Mouse (Mus musculus) neural tube, embryonic 12.5 days (tissue): ENCODE results near the gene Eps15l1. TPM values are rescaled to one million over a fixed set of nuclear protein-coding genes. Genes with fewer than 3 reads are reported as not detected.

ENCODE experiments used
- ATAC-seq: fragments of 200-750 bp; cut with Nextera tagmentation; 2 replicates; pipeline ENCODE4 v1.8.0; 2017; ENCODE audit warnings: low read depth, mild to moderate bottlenecking, moderate TSS enrichment, moderate library complexity; ENCODE audit not compliant: low FRiP score
- H3K27ac ChIP-seq: fragments of 300-500 bp; sonication (generic); 2 replicates; pipeline ENCODE4 v1.5.1; 2016
- H3K27me3 ChIP-seq: fragments of 300-500 bp; sonication (generic); replicated peaks from 2 replicates; pipeline ENCODE4 v1.6.1; 2016; ENCODE audit warnings: mild to moderate bottlenecking
- H3K36me3 ChIP-seq: fragments of 300-500 bp; sonication (generic); 2 replicates; pipeline ENCODE4 v1.6.1; 2016; ENCODE audit warnings: mild to moderate bottlenecking
- H3K4me1 ChIP-seq: fragments of 300-500 bp; sonication (generic); 2 replicates; pipeline ENCODE4 v1.6.1; 2016
- H3K4me2 ChIP-seq: fragments of 300-500 bp; sonication (generic); replicated peaks from 2 replicates; pipeline ENCODE4 v1.6.1; 2016; ENCODE audit warnings: mild to moderate bottlenecking
- H3K4me3 ChIP-seq: fragments of 300-500 bp; sonication (generic); 2 replicates; pipeline ENCODE4 v1.5.1; 2016
- H3K9ac ChIP-seq: fragments of 300-500 bp; sonication (generic); 2 replicates; pipeline ENCODE4 v1.6.1; 2016; ENCODE audit warnings: mild to moderate bottlenecking
- H3K9me3 ChIP-seq: fragments of 300-500 bp; sonication (generic); 2 replicates; pipeline ENCODE4 v1.6.1; 2016; ENCODE audit warnings: mild to moderate bottlenecking
- WGBS: fragments of 180-500 bp; shearing (Covaris S2); methylation state at CpG from one replicate; pipeline ENCODE4 v1.1.7; 2016; 5-methylcytosine and 5-hydroxymethylcytosine counted together
- microRNA-seq: library from miRNA; unstranded; fragments of <30 nt; microRNA quantifications from one replicate; pipeline ENCODE4, GENCODE M21; 2017
- polyA plus RNA-seq: library from polyadenylated mRNA; unstranded; fragments of >200 nt; fragmentation: Nextera tagmentation; extraction: Ambion mirVana; gene quantifications from 2 replicates; pipeline ENCODE4 v1.2.1, GENCODE M21; 2016

Eps15l1 gene
- polyA plus RNA-seq, 1 experiment from 2014 or later = 74.0 TPM

DNA sequence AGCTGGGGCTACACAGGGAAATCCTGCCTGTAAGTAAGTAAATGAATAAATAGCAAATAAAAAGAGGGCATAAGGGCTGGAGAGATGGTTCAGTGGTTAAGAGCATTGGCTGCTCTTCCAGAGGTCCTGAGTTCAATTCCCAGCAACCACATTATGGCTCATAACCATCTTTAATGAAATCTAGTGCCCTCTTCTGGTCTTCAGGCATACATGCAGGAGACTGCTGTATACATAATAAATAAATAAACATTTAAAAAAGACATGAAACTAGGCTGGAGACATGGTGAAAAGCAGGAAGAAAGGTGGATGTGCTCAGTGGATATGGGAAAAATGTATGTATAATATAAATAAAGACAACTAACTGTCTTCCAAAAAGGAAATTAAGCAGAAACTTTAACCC is 128.0 kb downstream of the Eps15l1 start:
- no peaks in the 10 kb centered on the region for H3K9me3 ChIP-seq

GRCm38 (mm10) chr8:72291104-72291503 is 130.2 kb downstream of the Eps15l1 start:
- no peak for ATAC-seq
- no peak overlapping the region for H3K27ac ChIP-seq
- no peaks in the 10 kb centered on the region for H3K27me3 ChIP-seq
- no peak overlapping the region for H3K4me3 ChIP-seq
- H3K4me1 ChIP-seq = no peaks in the 10 kb centered on the region
- H3K9ac ChIP-seq = no peak overlapping the region
- no peaks in the 10 kb centered on the region for H3K36me3 ChIP-seq
- no peaks in the 10 kb centered on the region for H3K9me3 ChIP-seq
- H3K4me2 ChIP-seq = no peak overlapping the region
- WGBS = 85% methylated on average over 2 of the region's 2 CpGs

More for the DNA sequence above, 128.0 kb downstream of the Eps15l1 start:
- no peak overlapping the region for H3K4me3 ChIP-seq
- no peaks in the 10 kb centered on the region for H3K36me3 ChIP-seq
- no peak overlapping the region for H3K4me2 ChIP-seq
- H3K27me3 ChIP-seq = no peaks in the 10 kb centered on the region
- H3K27ac ChIP-seq = no peak overlapping the region
- H3K9ac ChIP-seq = no peak overlapping the region
- no peak for ATAC-seq
- H3K4me1 ChIP-seq = no peaks in the 10 kb centered on the region

Small RNAs within 50 kb of the gene (microRNA-seq; reads per million reads assigned to microRNA genes)
- gene Mir7068 = 1.7 reads per million

Other genes starting within 250 kb of the Eps15l1 start
- gene Hsh2d, start 231.8 kb downstream of the Eps15l1 start, polyA plus RNA-seq = 0.22 TPM in 1 of 2 replicates, not detected in the other
- gene Cib3, start 208.6 kb downstream of the Eps15l1 start, polyA plus RNA-seq = not detected in 2 replicates
- gene Gm11034, start 207.8 kb downstream of the Eps15l1 start, polyA plus RNA-seq = not detected in 2 replicates
- 83.4 and 88.8 TPM in 2 replicates for gene Fam32a, start 201.7 kb downstream of the Eps15l1 start, polyA plus RNA-seq
- gene Ap1m1, start 181.4 kb downstream of the Eps15l1 start, polyA plus RNA-seq = 206 and 207 TPM in 2 replicates
- 21.4 and 25.2 TPM in 2 replicates for gene Gm10282, start 116.2 kb downstream of the Eps15l1 start, polyA plus RNA-seq
- gene Klf2, start 102.4 kb downstream of the Eps15l1 start, polyA plus RNA-seq = 10.3 and 10.9 TPM in 2 replicates
- 0.66 and 1.1 TPM in 2 replicates for gene Calr3, start 22.4 kb upstream of the Eps15l1 start, polyA plus RNA-seq
- 15.4 and 16.7 TPM in 2 replicates for gene 1700030K09Rik, start 22.4 kb upstream of the Eps15l1 start, polyA plus RNA-seq
- gene Cherp, start 53.8 kb upstream of the Eps15l1 start, polyA plus RNA-seq = 59.4 and 73.2 TPM in 2 replicates
- 22.3 and 22.6 TPM in 2 replicates for gene Slc35e1, start 71.2 kb upstream of the Eps15l1 start, polyA plus RNA-seq
- 18.8 and 19.6 TPM in 2 replicates for gene Med26, start 126.8 kb upstream of the Eps15l1 start, polyA plus RNA-seq
- gene Smim7, start 149.6 kb upstream of the Eps15l1 start, polyA plus RNA-seq = 129 and 130 TPM in 2 replicates
- 16.4 and 16.7 TPM in 2 replicates for gene Tmem38a, start 150.6 kb upstream of the Eps15l1 start, polyA plus RNA-seq
- gene Nwd1, start 225.3 kb upstream of the Eps15l1 start, polyA plus RNA-seq = 0.35 and 0.42 TPM in 2 replicates